ENCODE assay signal across 9 mouse cellular contexts in the genomic region with DNA sequence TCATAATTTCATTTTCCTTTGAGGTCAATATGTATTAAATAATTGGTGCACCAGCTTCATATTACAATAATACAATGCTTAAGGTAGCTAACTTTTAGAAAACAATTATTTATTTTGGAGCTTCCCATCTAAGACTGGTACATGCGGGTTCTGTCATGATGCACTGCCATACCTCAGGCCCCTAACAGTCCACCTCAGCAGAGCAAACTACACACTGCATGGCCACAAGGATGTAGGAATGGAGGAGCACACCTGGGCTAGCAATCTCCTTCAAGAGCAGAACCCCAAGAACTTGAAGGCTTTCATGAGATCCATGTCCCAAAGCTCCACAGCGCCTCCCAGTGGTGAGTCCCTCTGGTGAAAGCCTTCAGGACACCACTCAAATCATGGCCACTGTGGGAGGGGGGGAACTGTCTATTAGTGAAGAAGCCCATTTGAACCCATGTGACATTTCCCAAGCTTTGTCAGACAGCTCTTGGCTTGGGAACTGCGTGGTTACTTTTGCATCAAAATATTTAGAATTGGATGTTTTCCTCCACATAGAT.
DNase-seq lines count a peak whose midpoint lies in the region; ATAC-seq lines count a peak whose summit lies in the region.
"Had no signal": no experiment of that assay in that cellular context is flagged by ENCODE, and none has a peak within 500 bp of the region (broad histone marks: within the 10 kb centered on the region; RNA-seq: fewer than 3 reads in every experiment).

No protein-coding gene starts in this region.

- H3K9ac ChIP-seq in liver, embryonic 12.5 days, result no peak overlapping the region
- H3K9ac ChIP-seq in embryonic facial prominence, embryonic 14.5 days (ENCODE audit: low read depth, low read length), result no peak overlapping the region
- H3K9ac ChIP-seq in limb, embryonic 11.5 days (ENCODE audit: low read length), result no peak overlapping the region
- H3K9ac ChIP-seq: embryonic facial prominence, embryonic 15.5 days had no signal

- no peak for ATAC-seq in liver, embryonic 12.5 days
- ATAC-seq in embryonic facial prominence, embryonic 14.5 days (ENCODE audit: low read depth), result no peak
- ATAC-seq in inflammation-experienced regulatory T-cells, adult 6 months, result peak; percentile 48
- ATAC-seq in limb, embryonic 11.5 days (ENCODE audit: insufficient number of reproducible peaks, low FRiP score, low TSS enrichment, low read depth), result peak; percentile 44; the same call in 1 of the 2 replicates

- 0 out of 2 replicates have a peak, but pooled peaks cover 4% of the 10 kb centered on the region for H3K36me3 ChIP-seq in liver, embryonic 12.5 days
- H3K36me3 ChIP-seq in embryonic facial prominence, embryonic 14.5 days (ENCODE audit: control insufficient read depth, insufficient read depth, low read length), result no peaks in the 10 kb centered on the region
- no peaks in the 10 kb centered on the region for H3K36me3 ChIP-seq in limb, embryonic 11.5 days (ENCODE audit: control insufficient read depth, insufficient read depth, low read length)
- H3K36me3 ChIP-seq: embryonic facial prominence, embryonic 15.5 days had no signal

- peak; percentile 74 for DNase-seq in liver
- peak; percentile 90 for DNase-seq in brain, adult 2 months (ENCODE audit: low read depth, low spot score)
- peak; percentile 65 for DNase-seq in embryonic facial prominence, embryonic 14.5 days (ENCODE audit: low spot score)
- DNase-seq in limb, embryonic 11.5 days (ENCODE audit: low spot score), result peak; percentile 82
- peak; percentile 44 for DNase-seq in ovary, postnatal 14 days (ENCODE audit: low spot score)
- DNase-seq in thymus, postnatal 10 days (ENCODE audit: low spot score in 2 of 2), result peak; percentile 17 to 64

- no peaks in the 10 kb centered on the region for H3K27me3 ChIP-seq in liver, embryonic 12.5 days (replicated peaks)
- no peaks in the 10 kb centered on the region for H3K27me3 ChIP-seq in embryonic facial prominence, embryonic 14.5 days (replicated peaks; ENCODE audit: control insufficient read depth, insufficient read depth, low read length)
- H3K27me3 ChIP-seq in limb, embryonic 11.5 days (ENCODE audit: control insufficient read depth, insufficient read depth, low read length), result no peaks in the 10 kb centered on the region
- H3K27me3 ChIP-seq: embryonic facial prominence, embryonic 15.5 days had no signal

- H3K27ac ChIP-seq in liver, embryonic 12.5 days, result no peak overlapping the region
- no peak overlapping the region for H3K27ac ChIP-seq in embryonic facial prominence, embryonic 14.5 days (replicated peaks; ENCODE audit: low read depth, low read length)
- no peak overlapping the region for H3K27ac ChIP-seq in limb, embryonic 11.5 days (replicated peaks; ENCODE audit: low read depth, low read length)
- H3K27ac ChIP-seq: embryonic facial prominence, embryonic 15.5 days had no signal

- no peaks in the 10 kb centered on the region for H3K4me1 ChIP-seq in liver, embryonic 12.5 days
- no peaks in the 10 kb centered on the region for H3K4me1 ChIP-seq in embryonic facial prominence, embryonic 14.5 days (ENCODE audit: control insufficient read depth, insufficient read depth, low read length)
- no peaks in the 10 kb centered on the region for H3K4me1 ChIP-seq in limb, embryonic 11.5 days (ENCODE audit: control insufficient read depth, insufficient read depth, low read length)
- H3K4me1 ChIP-seq: embryonic facial prominence, embryonic 15.5 days had no signal

- no peak overlapping the region for H3K4me3 ChIP-seq in liver, embryonic 12.5 days
- H3K4me3 ChIP-seq in embryonic facial prominence, embryonic 14.5 days (ENCODE audit: low read depth, low read length), result no peak overlapping the region
- no peak overlapping the region for H3K4me3 ChIP-seq in limb, embryonic 11.5 days (ENCODE audit: low read depth, low read length)
- H3K4me3 ChIP-seq: embryonic facial prominence, embryonic 15.5 days had no signal

- WGBS in liver, embryonic 12.5 days (ENCODE audit: insufficient replicate concordance), result 54% methylated on average over 3 of the region's 3 CpGs
- WGBS in embryonic facial prominence, embryonic 14.5 days, result 64% methylated on average over 3 of the region's 3 CpGs
- 62% methylated on average over 3 of the region's 3 CpGs for WGBS in limb, embryonic 11.5 days

- no peaks in the 10 kb centered on the region for H3K9me3 ChIP-seq in liver, embryonic 12.5 days (replicated peaks)
- no peaks in the 10 kb centered on the region for H3K9me3 ChIP-seq in embryonic facial prominence, embryonic 14.5 days (ENCODE audit: control insufficient read depth, low read length)
- no peaks in the 10 kb centered on the region for H3K9me3 ChIP-seq in limb, embryonic 11.5 days (ENCODE audit: control insufficient read depth, low read length)
- H3K9me3 ChIP-seq: embryonic facial prominence, embryonic 15.5 days had no signal

- no peak overlapping the region for H3K4me2 ChIP-seq in liver, embryonic 12.5 days
- H3K4me2 ChIP-seq in embryonic facial prominence, embryonic 14.5 days (ENCODE audit: low read depth, low read length), result no peak overlapping the region
- no peak overlapping the region for H3K4me2 ChIP-seq in limb, embryonic 11.5 days (ENCODE audit: low read depth, severe bottlenecking)
- H3K4me2 ChIP-seq: embryonic facial prominence, embryonic 15.5 days had no signal

Comparison
In these comparisons a context has a peak if more than half of its experiments do, and no peak if none do; other contexts are left out.
1. ATAC-seq: peak in inflammation-experienced regulatory T-cells, adult 6 months (single experiment) and limb, embryonic 11.5 days (single experiment); none in liver, embryonic 12.5 days (single experiment) and embryonic facial prominence, embryonic 14.5 days (single experiment).
2. Peak in every context shown above with its lines, with median percentiles within 50 percentile points of each other: DNase-seq.